Mouse (Mus musculus) testis, adult 2 months (tissue): Measurements from ENCODE around the gene Slc25a33. TPM values are rescaled to one million over a fixed set of nuclear protein-coding genes. Genes with fewer than 3 reads are reported as not detected.

ENCODE experiments used
- H3K27ac ChIP-seq: fragments of 200-500 bp; 2 replicates; pipeline ENCODE4 v1.5.1; 2012; ENCODE audit warnings: low read depth, low read length; ENCODE audit not compliant: control insufficient read depth, insufficient read depth
- H3K27me3 ChIP-seq: fragments of 200-500 bp; 2 replicates; pipeline ENCODE4 v1.6.1; 2012; ENCODE audit warnings: mild to moderate bottlenecking, low read length, moderate library complexity; ENCODE audit not compliant: control insufficient read depth, insufficient read depth
- H3K36me3 ChIP-seq: fragments of 200-500 bp; 2 replicates; pipeline ENCODE4 v1.6.1; 2012; ENCODE audit warnings: mild to moderate bottlenecking, low read length; ENCODE audit not compliant: control insufficient read depth, insufficient read depth
- H3K4me1 ChIP-seq: fragments of 200-500 bp; 2 replicates; pipeline ENCODE4 v1.6.1; 2012; ENCODE audit warnings: low read length; ENCODE audit not compliant: control insufficient read depth, insufficient read depth
- H3K4me3 ChIP-seq: fragments of 200-500 bp; 2 replicates; pipeline ENCODE4 v1.5.1; 2012; ENCODE audit warnings: low read depth, mild to moderate bottlenecking, low read length, moderate library complexity, mixed read lengths; ENCODE audit not compliant: control insufficient read depth
- CTCF ChIP-seq: fragments of 200-500 bp; IDR thresholded peaks from 2 replicates; pipeline ENCODE4 v1.5.1; 2012; ENCODE audit warnings: low read depth, mild to moderate bottlenecking, inconsistent platforms, low read length, moderate library complexity; ENCODE audit not compliant: control insufficient read depth, insufficient read depth, insufficient replicate concordance
- POLR2A ChIP-seq: fragments of 200-500 bp; IDR thresholded peaks from 2 replicates; pipeline ENCODE4 v1.6.1; 2012; ENCODE audit warnings: low read depth, mild to moderate bottlenecking, inconsistent platforms, low read length, moderate library complexity; ENCODE audit not compliant: control insufficient read depth
- polyA plus RNA-seq: library from polyadenylated mRNA; depleted of rRNA; stranded (reverse); fragments of >200 nt; gene quantifications from 2 replicates; pipeline ENCODE4 v1.2.3, GENCODE M21; 2012

Slc25a33 gene
- polyA plus RNA-seq, 1 experiment = 56.3 TPM

DNA sequence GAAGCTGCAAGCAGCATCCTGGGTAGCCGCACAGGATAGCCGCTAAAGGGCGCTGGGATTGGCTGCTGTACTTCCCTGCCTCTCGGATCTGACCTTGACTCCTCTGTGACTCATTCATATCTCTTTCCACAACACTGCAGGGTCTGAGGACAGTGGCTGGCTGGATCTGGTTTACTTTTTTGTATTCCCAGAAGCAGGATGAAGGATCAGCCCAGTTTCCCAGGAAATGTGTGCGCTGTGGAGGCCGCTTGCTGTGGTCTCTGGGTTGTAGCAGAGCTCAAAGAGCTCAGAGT, 26.0 kb upstream of the Slc25a33 start:
- peaks cover 7% of the 10 kb centered on the region for H3K4me1 ChIP-seq
- H3K27me3 ChIP-seq = no peaks in the 10 kb centered on the region
- no peak overlapping the region for H3K27ac ChIP-seq
- no peak overlapping the region for H3K4me3 ChIP-seq
- no peaks in the 10 kb centered on the region for H3K36me3 ChIP-seq
- TF ChIP-seq CTCF (no peak), POLR2A (no peak)

DNA sequence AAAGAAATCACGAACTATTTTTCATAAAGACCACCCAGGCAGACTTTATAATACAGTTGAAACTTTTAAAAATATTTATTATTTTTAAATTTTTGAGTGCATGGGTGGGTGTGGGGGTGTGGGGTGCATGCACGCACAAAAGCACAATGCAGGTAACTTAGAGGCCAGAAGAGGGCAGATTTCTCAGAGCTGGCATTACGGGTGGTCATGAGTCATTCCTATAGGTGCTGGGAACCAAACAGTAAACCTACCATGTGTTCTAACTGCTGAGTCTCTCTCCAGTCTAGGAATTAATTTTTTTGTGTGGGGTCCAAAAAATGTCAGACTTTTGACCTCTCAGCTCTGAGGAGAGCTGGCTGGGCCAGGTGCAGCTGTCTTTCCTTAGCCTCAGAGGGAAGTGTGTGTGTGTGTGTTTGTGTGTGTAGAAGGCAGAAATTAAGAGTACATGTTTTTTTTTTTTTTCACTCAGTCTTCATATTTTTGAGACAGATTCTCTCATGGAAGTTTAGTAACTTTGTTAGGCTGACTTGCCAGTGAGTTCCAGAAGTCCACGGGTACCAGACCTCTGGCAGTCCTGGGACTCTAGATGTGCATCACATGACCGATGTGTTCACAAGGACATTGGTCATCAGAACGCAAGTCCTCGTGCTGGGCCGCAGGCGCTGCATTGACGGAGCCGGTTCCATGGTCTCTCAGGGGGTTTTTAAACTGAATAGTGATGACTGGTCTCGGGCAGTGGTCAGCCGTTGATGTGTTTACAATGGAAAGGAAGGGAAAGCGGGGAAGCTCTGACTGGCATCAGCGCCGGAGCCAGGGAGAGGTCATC, 25.5 kb upstream of the Slc25a33 start:
- TF ChIP-seq CTCF (no peak), POLR2A (no peak)
- H3K27me3 ChIP-seq = no peaks in the 10 kb centered on the region
- no peak overlapping the region for H3K27ac ChIP-seq
- peaks cover 7% of the 10 kb centered on the region for H3K4me1 ChIP-seq
- no peak overlapping the region for H3K4me3 ChIP-seq
- no peaks in the 10 kb centered on the region for H3K36me3 ChIP-seq

DNA sequence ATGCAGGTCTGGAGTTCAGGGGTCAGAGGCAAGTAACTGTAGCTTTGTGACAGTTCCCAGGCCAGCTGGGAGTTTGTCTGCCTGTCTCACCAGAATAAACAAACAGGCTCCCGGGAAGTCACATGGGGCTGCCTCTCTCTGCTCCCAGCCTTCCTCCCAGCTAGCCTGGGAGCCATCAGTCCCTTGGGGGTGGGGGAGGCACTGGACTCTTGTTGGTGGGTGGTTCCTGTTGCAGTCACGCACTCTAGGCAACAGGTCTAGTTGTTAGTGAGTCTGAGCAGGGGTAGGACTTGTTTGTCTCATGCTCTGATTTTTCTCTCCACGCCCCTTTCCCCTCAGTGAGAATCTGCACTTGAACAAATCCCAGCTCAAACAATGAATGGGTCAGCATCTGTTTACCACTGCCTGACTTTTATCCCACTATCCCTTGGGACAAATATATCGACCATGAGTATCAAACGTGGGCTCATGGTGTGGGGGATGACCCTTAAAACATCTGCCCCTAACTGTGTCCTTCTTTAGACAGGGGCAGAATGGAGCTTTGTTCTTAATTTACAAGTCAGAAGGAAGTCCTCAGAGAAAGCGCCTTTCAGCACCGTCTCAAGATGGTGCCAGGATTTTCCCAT, 24.7 kb upstream of the Slc25a33 start:
- Histone ChIP-seq H3K27me3 (no peaks in the 10 kb centered on the region), H3K4me3 (no peak overlapping the region), H3K27ac (no peak overlapping the region), H3K4me1 (peaks cover 7% of the 10 kb centered on the region), H3K36me3 (no peaks in the 10 kb centered on the region)
- no peak for TF ChIP-seq POLR2A
- no peak for TF ChIP-seq CTCF

DNA sequence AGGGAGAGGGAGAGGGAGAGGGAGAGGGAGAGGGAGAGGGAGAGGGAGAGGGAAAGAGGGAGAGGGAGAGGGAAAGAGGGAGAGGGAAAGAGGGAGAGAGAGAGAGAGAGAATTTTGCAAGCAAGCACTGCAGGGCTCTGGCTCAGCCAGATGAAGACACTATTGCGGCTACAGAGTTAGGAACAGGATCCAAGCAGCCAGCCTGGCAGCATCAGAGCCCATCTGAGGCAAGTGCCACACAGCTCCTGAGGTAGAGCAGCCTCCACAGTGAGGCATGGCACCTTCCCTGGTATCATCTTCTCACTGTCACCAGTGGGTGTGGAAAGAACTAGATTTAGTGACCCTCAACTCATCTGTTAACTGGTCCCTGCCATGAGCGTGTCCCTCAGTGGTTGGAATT, 24.0 kb upstream of the Slc25a33 start:
- H3K4me3 ChIP-seq = no peak overlapping the region
- no peaks in the 10 kb centered on the region for H3K36me3 ChIP-seq
- no peaks in the 10 kb centered on the region for H3K27me3 ChIP-seq
- TF ChIP-seq POLR2A = no peak
- H3K27ac ChIP-seq = no peak overlapping the region
- peaks cover 7% of the 10 kb centered on the region for H3K4me1 ChIP-seq

DNA sequence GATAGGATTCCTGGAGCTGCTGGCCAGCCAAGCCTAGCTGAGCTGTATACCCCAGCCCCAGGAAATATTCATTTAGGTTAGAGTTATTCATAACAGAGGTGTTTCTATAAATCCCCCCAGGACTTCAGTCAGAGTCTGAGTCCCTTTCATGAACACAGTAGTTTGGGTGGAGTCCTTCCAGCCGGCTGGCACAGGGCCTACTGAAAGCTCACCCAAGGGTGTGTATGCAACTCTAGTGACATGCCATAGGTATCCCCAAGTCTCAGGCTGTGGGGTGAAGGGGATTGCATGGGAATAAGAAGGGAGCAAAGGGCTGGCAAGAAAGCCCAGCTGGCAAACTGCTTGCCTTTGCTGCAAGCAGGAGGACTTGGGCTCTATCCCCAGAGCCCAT, 23.1 kb upstream of the Slc25a33 start:
- no peak overlapping the region for H3K4me3 ChIP-seq
- H3K36me3 ChIP-seq = no peaks in the 10 kb centered on the region
- no peak overlapping the region for H3K27ac ChIP-seq
- no peaks in the 10 kb centered on the region for H3K27me3 ChIP-seq
- H3K4me1 ChIP-seq = peaks cover 7% of the 10 kb centered on the region
- TF ChIP-seq POLR2A = no peak
- TF ChIP-seq CTCF = no peak

DNA sequence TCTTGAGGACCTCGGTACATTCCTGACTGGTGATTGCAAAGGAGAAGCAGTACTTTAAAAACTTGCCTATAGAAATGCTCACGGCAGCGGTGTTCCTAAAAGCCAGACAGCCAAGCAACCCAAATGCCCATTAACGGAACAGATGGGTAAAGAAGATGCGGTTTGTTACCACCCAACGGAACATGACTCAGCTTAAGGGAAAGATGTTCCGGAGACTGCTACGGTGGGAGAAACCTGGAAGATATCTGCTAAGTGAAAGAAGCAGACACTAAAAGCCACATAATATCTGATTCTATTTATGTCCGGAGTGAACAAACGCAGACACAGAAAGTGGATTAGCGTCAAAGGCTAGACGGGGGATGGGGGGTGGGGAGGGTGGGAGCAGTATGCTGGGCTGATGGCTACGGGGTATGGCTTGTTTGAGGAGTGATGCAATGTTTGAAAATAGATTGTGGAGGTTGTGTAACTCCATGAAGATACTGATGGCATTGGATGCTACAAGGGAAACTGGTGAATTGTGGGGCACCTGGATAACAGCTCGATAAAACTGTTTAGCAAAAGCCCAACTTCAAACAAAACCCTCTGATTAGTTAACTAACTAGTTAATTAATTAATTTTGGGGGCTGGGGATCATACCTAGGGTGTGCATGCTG, 22.6 kb upstream of the Slc25a33 start:
- H3K36me3 ChIP-seq = no peaks in the 10 kb centered on the region
- H3K27me3 ChIP-seq = no peaks in the 10 kb centered on the region
- H3K27ac ChIP-seq = no peak overlapping the region
- no peak for TF ChIP-seq CTCF
- TF ChIP-seq POLR2A = no peak
- peaks cover 7% of the 10 kb centered on the region for H3K4me1 ChIP-seq
- H3K4me3 ChIP-seq = no peak overlapping the region

DNA sequence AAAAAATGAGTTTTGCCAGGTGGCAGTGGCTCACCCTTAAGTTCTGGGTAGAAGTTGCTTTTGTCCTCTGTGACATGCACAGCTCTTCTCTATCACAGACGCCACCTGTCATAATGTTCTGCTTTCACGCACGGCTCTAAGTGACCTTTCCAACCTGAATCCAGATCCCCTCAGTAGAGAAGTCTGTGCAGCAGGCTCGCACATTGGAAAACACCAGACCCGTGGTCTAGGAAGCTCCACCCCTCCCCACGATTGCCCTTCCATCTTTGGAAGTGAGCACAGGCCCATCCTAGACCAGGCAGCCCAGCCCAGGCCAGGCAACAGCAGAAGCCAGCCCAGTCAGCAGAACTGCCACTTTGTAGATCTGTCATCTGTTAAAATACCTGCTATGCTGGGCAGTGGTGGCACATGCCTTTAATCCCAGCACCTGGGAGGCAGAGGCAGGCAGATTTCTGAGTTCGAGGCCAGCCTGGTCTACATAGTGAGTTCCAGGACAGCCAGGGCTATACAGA, 20.9 kb upstream of the Slc25a33 start:
- peaks cover 6% of the 10 kb centered on the region for H3K4me1 ChIP-seq
- H3K27ac ChIP-seq = no peak overlapping the region
- H3K27me3 ChIP-seq = no peaks in the 10 kb centered on the region
- TF ChIP-seq POLR2A (no peak), CTCF (no peak)
- H3K36me3 ChIP-seq = no peaks in the 10 kb centered on the region
- H3K4me3 ChIP-seq = no peak overlapping the region

DNA sequence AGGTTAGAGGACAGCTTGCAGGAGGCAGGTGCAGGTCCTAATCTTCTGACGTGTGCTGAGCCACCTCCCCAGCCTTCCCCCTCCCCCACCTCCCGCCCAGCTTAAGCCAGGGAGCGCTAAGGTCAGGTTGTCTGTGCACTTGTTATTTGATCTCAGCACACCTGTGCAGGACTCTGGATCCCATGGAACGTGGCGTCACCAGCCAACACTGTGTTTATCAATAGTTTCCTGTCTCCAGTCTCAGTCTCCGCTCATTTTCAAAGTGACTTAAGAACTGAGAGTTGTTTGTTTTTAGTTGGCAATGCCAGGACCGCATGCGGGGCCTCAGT, 19.9 kb upstream of the Slc25a33 start:
- no peak overlapping the region for H3K4me3 ChIP-seq
- no peak overlapping the region for H3K27ac ChIP-seq
- H3K4me1 ChIP-seq = peaks cover 5% of the 10 kb centered on the region
- no peak for TF ChIP-seq POLR2A
- no peak for TF ChIP-seq CTCF
- H3K27me3 ChIP-seq = no peaks in the 10 kb centered on the region
- no peaks in the 10 kb centered on the region for H3K36me3 ChIP-seq
